Mouse (Mus musculus): ENCODE data around the gene Eno4. TPM values are rescaled to one million over a fixed set of nuclear protein-coding genes. Genes with fewer than 3 reads are reported as not detected.
A peak's percentile ranks its signal among the peaks of the same experiment; 100 is the strongest.

Gene Eno4
- polyA plus RNA-seq, 1 experiment from 2014 or later: 0.19 TPM

DNA sequence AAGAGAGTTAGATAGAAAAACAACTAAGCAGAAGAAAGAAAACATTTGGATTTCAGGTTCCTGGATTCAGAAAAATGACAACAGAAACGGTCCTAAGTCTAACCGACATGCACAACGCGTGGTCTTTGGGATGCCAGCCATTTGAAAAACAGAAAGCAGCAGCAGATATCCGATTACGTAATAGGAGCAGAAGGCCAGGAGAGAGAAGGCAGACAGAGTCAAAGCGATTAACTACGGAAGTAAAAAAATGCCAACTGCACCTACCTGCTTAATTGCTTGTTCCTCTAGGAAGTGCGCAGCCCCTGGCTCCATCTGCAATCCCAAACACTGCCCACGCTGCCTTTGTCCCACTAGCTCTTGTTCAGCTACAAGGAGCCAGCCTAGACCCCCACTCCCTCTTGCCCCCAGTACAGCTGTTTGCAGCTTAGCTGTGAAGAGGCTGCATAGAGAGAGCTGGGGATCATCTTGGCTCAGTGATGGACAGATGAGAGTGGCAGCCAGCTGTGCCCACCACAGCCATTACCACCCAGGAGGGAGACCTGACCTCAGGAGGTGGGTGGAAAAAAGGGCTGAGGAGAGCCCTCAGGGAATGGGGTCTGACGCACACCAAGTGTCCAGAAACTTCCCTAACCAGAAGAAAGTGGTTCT, 32.1 kb downstream of the Eno4 start:
- H3K9ac ChIP-seq: no peak overlapping the region
- H3K4me2 ChIP-seq: no peak overlapping the region
- no peak overlapping the region for H3K27ac ChIP-seq
- no peaks in the 10 kb centered on the region for H3K9me3 ChIP-seq (replicated peaks)
- WGBS: 80% methylated on average over 11 of the region's 11 CpGs
- no peaks in the 10 kb centered on the region for H3K4me1 ChIP-seq (replicated peaks)
- ATAC-seq (replicated peaks; ENCODE audit: insufficient number of reproducible peaks, insufficient read depth, low FRiP score, low read depth): no peak
- H3K4me3 ChIP-seq: no peak overlapping the region
- peaks cover 4% of the 10 kb centered on the region; the same call in 1 of the 2 replicates for H3K27me3 ChIP-seq
- H3K36me3 ChIP-seq: no peaks in the 10 kb centered on the region

DNA sequence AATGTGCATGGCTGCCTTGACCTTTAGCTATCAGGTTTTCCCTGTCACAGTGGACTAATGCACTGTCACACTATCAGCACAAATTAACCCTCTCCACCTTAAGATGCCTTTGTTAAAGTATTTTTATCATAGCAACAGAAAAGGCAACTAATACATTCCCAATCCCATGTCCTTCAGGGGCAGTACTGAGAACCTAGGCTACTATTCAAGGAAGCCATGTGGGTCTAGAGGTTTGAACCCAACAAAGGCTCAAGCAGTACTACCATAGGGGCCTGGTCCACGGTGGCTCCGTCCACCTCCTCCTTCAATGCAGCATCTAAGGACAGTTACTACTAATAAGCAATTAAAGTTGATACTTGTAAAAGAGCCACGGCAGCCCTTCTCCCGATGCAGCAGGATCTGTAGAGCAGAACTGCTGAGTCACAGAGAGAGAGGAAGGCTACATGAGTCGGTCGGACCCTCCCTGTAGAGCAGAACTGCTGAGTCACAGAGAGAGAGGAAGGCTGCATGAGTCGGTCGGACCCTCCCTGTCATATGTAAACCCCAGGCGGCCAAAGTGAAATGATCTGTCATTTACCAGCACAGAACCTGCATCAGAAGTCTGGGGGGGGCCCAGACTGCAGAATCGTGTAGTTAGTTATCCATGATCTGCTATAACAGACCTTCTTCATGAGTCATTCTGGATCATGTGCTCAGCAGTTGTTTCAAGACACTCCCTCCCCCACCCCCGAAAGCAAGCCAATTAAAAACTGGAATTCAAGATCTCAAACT, 35.4 kb downstream of the Eno4 start:
- H3K9me3 ChIP-seq (replicated peaks): no peaks in the 10 kb centered on the region
- H3K4me1 ChIP-seq (replicated peaks): no peaks in the 10 kb centered on the region
- H3K4me3 ChIP-seq: no peak overlapping the region
- H3K9ac ChIP-seq: no peak overlapping the region
- H3K27me3 ChIP-seq: no peaks in the 10 kb centered on the region
- no peak overlapping the region for H3K27ac ChIP-seq
- no peak overlapping the region for H3K4me2 ChIP-seq
- WGBS: 51% methylated on average over 11 of the region's 11 CpGs
- ATAC-seq (replicated peaks; ENCODE audit: insufficient number of reproducible peaks, insufficient read depth, low FRiP score, low read depth): no peak
- no peaks in the 10 kb centered on the region for H3K36me3 ChIP-seq

- H3K9ac ChIP-seq: no peak overlapping the region
- no peak overlapping the region for H3K27ac ChIP-seq
- no peaks in the 10 kb centered on the region for H3K9me3 ChIP-seq (replicated peaks)
- 46% methylated on average over 13 of the region's 13 CpGs for WGBS
- no peaks in the 10 kb centered on the region for H3K4me1 ChIP-seq (replicated peaks)
- ATAC-seq (replicated peaks; ENCODE audit: insufficient number of reproducible peaks, insufficient read depth, low FRiP score, low read depth): no peak
- no peaks in the 10 kb centered on the region for H3K36me3 ChIP-seq
- peak overlapping the region; percentile 13; the same call in 1 of the 2 replicates for H3K4me3 ChIP-seq
- no peaks in the 10 kb centered on the region for H3K27me3 ChIP-seq
- peak overlapping the region; percentile 37 for H3K4me2 ChIP-seq
These were observed 36.3 kb downstream of the Eno4 start for GRCm38 (mm10) chr19:58979436-58980055.

GRCm38 (mm10) chr19:58980056-58980440, 36.8 kb downstream of the Eno4 start:
- H3K4me3 ChIP-seq: peak overlapping the region; percentile 13; the same call in 1 of the 2 replicates
- ATAC-seq (replicated peaks; ENCODE audit: insufficient number of reproducible peaks, insufficient read depth, low FRiP score, low read depth): no peak
- peak overlapping the region; percentile 37 for H3K4me2 ChIP-seq

GRCm38 (mm10) chr19:58981571-58981970, 38.3 kb downstream of the Eno4 start:
- no peak overlapping the region for H3K27ac ChIP-seq
- peaks cover 3% of the 10 kb centered on the region; the same call in 1 of the 2 replicates for H3K27me3 ChIP-seq
- H3K36me3 ChIP-seq: no peaks in the 10 kb centered on the region
- no peaks in the 10 kb centered on the region for H3K4me1 ChIP-seq (replicated peaks)
- ATAC-seq (replicated peaks; ENCODE audit: insufficient number of reproducible peaks, insufficient read depth, low FRiP score, low read depth): no peak
- H3K4me2 ChIP-seq: no peak overlapping the region
- WGBS: 46% methylated on average over 9 of the region's 9 CpGs
- H3K9me3 ChIP-seq (replicated peaks): no peaks in the 10 kb centered on the region
- no peak overlapping the region for H3K4me3 ChIP-seq
- H3K9ac ChIP-seq: no peak overlapping the region

More at GRCm38 (mm10) chr19:58980056-58980440, 36.8 kb downstream of the Eno4 start:
- no peak overlapping the region for H3K9ac ChIP-seq
- H3K4me1 ChIP-seq (replicated peaks): no peaks in the 10 kb centered on the region
- no peaks in the 10 kb centered on the region for H3K27me3 ChIP-seq
- no peaks in the 10 kb centered on the region for H3K36me3 ChIP-seq
- WGBS: 60% methylated on average over 5 of the region's 5 CpGs
- no peaks in the 10 kb centered on the region for H3K9me3 ChIP-seq (replicated peaks)
- H3K27ac ChIP-seq: no peak overlapping the region

DNA sequence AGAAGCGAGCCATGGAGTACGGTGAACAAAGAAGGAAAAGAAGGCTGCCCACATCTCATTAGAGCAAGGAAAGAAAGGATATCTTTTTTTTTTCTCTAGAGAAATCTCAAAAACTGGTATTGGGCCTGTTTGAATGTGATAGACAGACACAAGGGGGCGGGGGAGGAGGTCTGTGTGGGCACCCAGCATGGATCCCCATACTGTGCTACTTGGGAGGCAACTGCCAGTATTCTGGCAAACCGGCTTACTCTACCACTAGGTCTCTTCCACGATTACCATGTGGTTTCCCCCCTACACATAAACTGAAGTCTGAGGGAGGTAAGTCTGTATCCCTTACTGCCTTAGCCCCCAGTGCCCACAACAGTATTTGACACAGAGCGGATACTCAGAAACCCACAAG, 59.6 kb downstream of the Eno4 start:
- no peak for ATAC-seq (replicated peaks; ENCODE audit: insufficient number of reproducible peaks, insufficient read depth, low FRiP score, low read depth)
- H3K9me3 ChIP-seq (replicated peaks): no peaks in the 10 kb centered on the region
- no peaks in the 10 kb centered on the region for H3K4me1 ChIP-seq (replicated peaks)
- WGBS: 82% methylated on average over 6 of the region's 6 CpGs
- no peak overlapping the region for H3K4me3 ChIP-seq
- no peak overlapping the region for H3K9ac ChIP-seq
- H3K27me3 ChIP-seq: no peaks in the 10 kb centered on the region; the same call in 1 of the 2 replicates
- no peak overlapping the region for H3K4me2 ChIP-seq
- no peaks in the 10 kb centered on the region for H3K36me3 ChIP-seq
- no peak overlapping the region for H3K27ac ChIP-seq

DNA sequence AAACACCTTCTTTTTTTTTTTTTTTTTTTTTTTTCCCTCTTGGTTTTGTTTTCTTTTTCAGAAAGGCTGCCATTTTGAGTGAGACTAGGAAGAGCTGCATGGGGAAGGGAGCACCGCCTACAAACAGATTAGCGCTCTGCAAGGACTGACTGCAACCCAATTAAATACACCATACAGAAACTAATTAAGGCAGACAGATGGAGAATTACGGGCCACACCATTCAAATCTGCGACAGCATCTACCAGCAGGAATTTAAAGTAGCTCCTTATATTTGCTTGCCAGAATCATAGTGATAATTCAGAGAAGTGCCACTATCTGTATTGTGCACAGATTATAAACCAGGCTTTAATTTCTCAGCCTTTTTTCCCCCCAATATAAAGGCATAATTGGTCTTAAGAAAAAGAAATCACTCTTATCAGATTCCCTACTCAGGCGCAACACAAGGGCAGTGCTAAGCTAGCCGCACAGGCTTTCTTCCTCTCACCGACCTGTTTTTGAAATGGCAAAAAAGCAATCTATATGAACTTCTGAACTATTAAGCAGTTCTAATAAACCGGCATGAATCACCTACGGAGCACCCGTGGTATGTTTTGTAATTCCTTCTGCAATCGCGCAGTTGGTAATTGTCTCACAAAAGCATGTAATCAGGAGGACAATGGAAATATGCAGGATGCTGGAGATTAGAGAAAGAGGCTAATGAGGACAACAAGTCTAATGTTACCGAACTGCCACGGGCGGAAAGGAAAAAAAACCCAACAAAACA, 63.5 kb downstream of the Eno4 start:
- H3K4me2 ChIP-seq: no peak overlapping the region
- 79% methylated on average over 15 of the region's 15 CpGs for WGBS
- ATAC-seq (replicated peaks; ENCODE audit: insufficient number of reproducible peaks, insufficient read depth, low FRiP score, low read depth): no peak
- no peak overlapping the region for H3K27ac ChIP-seq
- H3K27me3 ChIP-seq: no peaks in the 10 kb centered on the region; the same call in 1 of the 2 replicates
- no peak overlapping the region for H3K9ac ChIP-seq
- H3K4me3 ChIP-seq: no peak overlapping the region
- H3K4me1 ChIP-seq (replicated peaks): no peaks in the 10 kb centered on the region
- no peaks in the 10 kb centered on the region for H3K36me3 ChIP-seq
- H3K9me3 ChIP-seq (replicated peaks): no peaks in the 10 kb centered on the region

GRCm38 (mm10) chr19:59010802-59011201, 67.6 kb downstream of the Eno4 start:
- no peaks in the 10 kb centered on the region; the same call in 1 of the 2 replicates for H3K27me3 ChIP-seq
- no peaks in the 10 kb centered on the region for H3K4me1 ChIP-seq (replicated peaks)
- no peak for ATAC-seq (replicated peaks; ENCODE audit: insufficient number of reproducible peaks, insufficient read depth, low FRiP score, low read depth)
- no peak overlapping the region for H3K27ac ChIP-seq
- WGBS: 39% methylated on average over 5 of the region's 5 CpGs
- H3K4me2 ChIP-seq: no peak overlapping the region
- H3K9ac ChIP-seq: no peak overlapping the region
- H3K36me3 ChIP-seq: no peaks in the 10 kb centered on the region
- no peaks in the 10 kb centered on the region for H3K9me3 ChIP-seq (replicated peaks)
- no peak overlapping the region for H3K4me3 ChIP-seq

Small RNA genes lying within 50 kb of the gene (microRNA-seq; reads per million reads assigned to microRNA genes)
- 2.1 reads per million, percentile 2 among the genes with 10 or more reads in this experiment for gene Mir3086

Other genes with a start within 250 kb of the Eno4 start
- 1.3 and 8.2 TPM in 2 replicates for gene Pnliprp1, start 214.5 kb upstream of the Eno4 start, polyA plus RNA-seq (2015; fragmentation: Nextera tagmentation; extraction: Ambion mirVana)
- gene Pnliprp2, start 183.7 kb upstream of the Eno4 start, polyA plus RNA-seq (2015; fragmentation: Nextera tagmentation; extraction: Ambion mirVana): 0.09 and 0.15 TPM in 2 replicates
- not detected in 2 replicates for gene 1700019N19Rik, start 149.0 kb upstream of the Eno4 start, polyA plus RNA-seq (2015; fragmentation: Nextera tagmentation; extraction: Ambion mirVana)
- 12.4 and 12.5 TPM in 2 replicates for gene Hspa12a, start 229 bp downstream of the Eno4 start, polyA plus RNA-seq (2015; fragmentation: Nextera tagmentation; extraction: Ambion mirVana)
- 1.00 and 1.5 TPM in 2 replicates for gene Shtn1, start 132.7 kb downstream of the Eno4 start, polyA plus RNA-seq (2015; fragmentation: Nextera tagmentation; extraction: Ambion mirVana)
- gene Vax1, start 226.6 kb downstream of the Eno4 start, polyA plus RNA-seq (2015; fragmentation: Nextera tagmentation; extraction: Ambion mirVana): not detected in 2 replicates